Mouse (Mus musculus) MN1 (cell line): ENCODE data around the gene Gpr153.

Experiments
- DNase-seq: peaks from one replicate; pipeline ENCODE4 v3.0.0-alpha.2; 2016; ENCODE audit warnings: low spot score

The Gpr153 gene

GRCm38 (mm10) chr4:152264867-152265568, 9.0 kb upstream of the Gpr153 start:
- no peak for DNase-seq

GRCm38 (mm10) chr4:152265791-152266190, 8.2 kb upstream of the Gpr153 start:
- DNase-seq, result no peak

GRCm38 (mm10) chr4:152266236-152266895, 7.7 kb upstream of the Gpr153 start:
- no peak for DNase-seq

- peak; percentile 91 for DNase-seq
Measured at GRCm38 (mm10) chr4:152267748-152268369, 6.2 kb upstream of the Gpr153 start.

- DNase-seq, result no peak
Measured at GRCm38 (mm10) chr4:152269967-152270366, 4.1 kb upstream of the Gpr153 start.

GRCm38 (mm10) chr4:152270599-152270998, 3.4 kb upstream of the Gpr153 start:
- no peak for DNase-seq

- no peak for DNase-seq
Measured at GRCm38 (mm10) chr4:152271334-152271733, 2.7 kb upstream of the Gpr153 start.

GRCm38 (mm10) chr4:152272006-152272405, 2.0 kb upstream of the Gpr153 start:
- DNase-seq, result peak; percentile 56

GRCm38 (mm10) chr4:152272449-152273049, 1.5 kb upstream of the Gpr153 start:
- peak; percentile 86 for DNase-seq

GRCm38 (mm10) chr4:152273191-152273590, 841 bp upstream of the Gpr153 start:
- DNase-seq, result peak; percentile 45

- DNase-seq, result peak; percentile 51
Measured at GRCm38 (mm10) chr4:152274681-152275131, 674 bp downstream of the Gpr153 start.

GRCm38 (mm10) chr4:152276389-152277347, 2.6 kb downstream of the Gpr153 start:
- peak; percentile 60 for DNase-seq

- DNase-seq, result no peak
Measured at GRCm38 (mm10) chr4:152277916-152278315, 3.9 kb downstream of the Gpr153 start.

GRCm38 (mm10) chr4:152278986-152279385, 5.0 kb downstream of the Gpr153 start:
- DNase-seq, result no peak

- peak; percentile 6 for DNase-seq
Measured at GRCm38 (mm10) chr4:152281601-152282000, 7.6 kb downstream of the Gpr153 start.

- DNase-seq, result no peak
Measured at GRCm38 (mm10) chr4:152282721-152283120, 8.7 kb downstream of the Gpr153 start.

GRCm38 (mm10) chr4:152283186-152283950, 9.3 kb downstream of the Gpr153 start:
- DNase-seq, result peak; percentile 5

GRCm38 (mm10) chr4:152285505-152285904, 11.5 kb downstream of the Gpr153 start:
- peak; percentile 92 for DNase-seq

- no peak for DNase-seq
Measured at GRCm38 (mm10) chr4:152286183-152286582, 12.2 kb downstream of the Gpr153 start.

- peak; percentile 45 for DNase-seq
Measured at GRCm38 (mm10) chr4:152286887-152287286, 12.9 kb downstream of the Gpr153 start.
